Mouse (Mus musculus): Measurements from ENCODE around the gene Fdps.

- TF ChIP-seq CHD2 (IDR thresholded peaks at IDR 0.05; ENCODE audit: low read depth, low read length) = no peak
- no peak for TF ChIP-seq ZC3H11A (IDR thresholded peaks at IDR 0.05; ENCODE audit: borderline replicate concordance, low read depth, low read length)
- TF ChIP-seq ZNF384 (IDR thresholded peaks at IDR 0.05; ENCODE audit: low read depth, low read length) = no peak
Observed at GRCm38 (mm10) chr3:89135958-89136357, 34.2 kb upstream of the Fdps start, which contains the start of gene Pklr.

Data from ES-E14 (cell line).